Mouse (Mus musculus) neural tube, embryonic 11.5 days (tissue): ENCODE results near the gene Gm21863. TPM values are rescaled to one million over a fixed set of nuclear protein-coding genes. Genes with fewer than 3 reads are reported as not detected.
"Not testable (repeated sequence)": the region's sequence is repeated elsewhere in the genome, so short reads cannot be mapped to it uniquely, and the experiment has no call there.

Experiments used
- ATAC-seq: fragments of 200-750 bp; cut with Nextera tagmentation; 2 replicates; pipeline ENCODE4 v1.8.0; 2017; ENCODE audit warnings: moderate number of reproducible peaks, mild to moderate bottlenecking, moderate TSS enrichment, moderate library complexity; ENCODE audit not compliant: insufficient read depth, low FRiP score, low TSS enrichment
- DNase-seq: peaks from one replicate; pipeline ENCODE4 v3.0.0-alpha.2; 2015; ENCODE audit warnings: low spot score
- H3K27ac ChIP-seq: fragments of 300-500 bp; sonication (generic); 2 replicates; pipeline ENCODE4 v1.5.1; 2014; ENCODE audit warnings: low read depth, mild to moderate bottlenecking, low read length
- H3K27me3 ChIP-seq: fragments of 300-500 bp; sonication (generic); 2 replicates; pipeline ENCODE4 v1.6.1; 2014; ENCODE audit warnings: mild to moderate bottlenecking, low read length, mixed read lengths; ENCODE audit not compliant: control insufficient read depth, insufficient read depth
- H3K36me3 ChIP-seq: fragments of 300-500 bp; sonication (generic); 2 replicates; pipeline ENCODE4 v1.6.1; 2014; ENCODE audit warnings: mild to moderate bottlenecking, low read length, moderate library complexity, mixed read lengths; ENCODE audit not compliant: control insufficient read depth, insufficient read depth
- H3K4me1 ChIP-seq: fragments of 300-500 bp; sonication (generic); 2 replicates; pipeline ENCODE4 v1.6.1; 2014; ENCODE audit warnings: low read length, mixed read lengths; ENCODE audit not compliant: control insufficient read depth, insufficient read depth
- H3K4me2 ChIP-seq: fragments of 300-500 bp; sonication (generic); 2 replicates; pipeline ENCODE4 v1.6.1; 2014; ENCODE audit warnings: low read depth, mild to moderate bottlenecking, moderate library complexity
- H3K4me3 ChIP-seq: fragments of 300-500 bp; sonication (generic); 2 replicates; pipeline ENCODE4 v1.5.1; 2014; ENCODE audit warnings: low read depth, low read length
- H3K9ac ChIP-seq: fragments of 300-500 bp; sonication (generic); 2 replicates; pipeline ENCODE4 v1.6.1; 2014; ENCODE audit warnings: mild to moderate bottlenecking, low read length
- H3K9me3 ChIP-seq: fragments of 300-500 bp; sonication (generic); 2 replicates; pipeline ENCODE4 v1.6.1; 2016; ENCODE audit warnings: low read length; ENCODE audit not compliant: control insufficient read depth
- WGBS: fragments of 180-500 bp; shearing (Covaris S2); extraction: QIAGEN DNeasy Blood & Tissue Kit; methylation state at CpG from one replicate; pipeline ENCODE4 v1.1.7; 2014; 5-methylcytosine and 5-hydroxymethylcytosine counted together
- polyA plus RNA-seq: library from polyadenylated mRNA; unstranded; fragments of >200 nt; fragmentation: Nextera tagmentation; extraction: Ambion mirVana; gene quantifications from 2 replicates; pipeline ENCODE4 v1.2.1, GENCODE M21; 2014

Gm21863 gene
- not detected in 2 replicates for polyA plus RNA-seq

DNA sequence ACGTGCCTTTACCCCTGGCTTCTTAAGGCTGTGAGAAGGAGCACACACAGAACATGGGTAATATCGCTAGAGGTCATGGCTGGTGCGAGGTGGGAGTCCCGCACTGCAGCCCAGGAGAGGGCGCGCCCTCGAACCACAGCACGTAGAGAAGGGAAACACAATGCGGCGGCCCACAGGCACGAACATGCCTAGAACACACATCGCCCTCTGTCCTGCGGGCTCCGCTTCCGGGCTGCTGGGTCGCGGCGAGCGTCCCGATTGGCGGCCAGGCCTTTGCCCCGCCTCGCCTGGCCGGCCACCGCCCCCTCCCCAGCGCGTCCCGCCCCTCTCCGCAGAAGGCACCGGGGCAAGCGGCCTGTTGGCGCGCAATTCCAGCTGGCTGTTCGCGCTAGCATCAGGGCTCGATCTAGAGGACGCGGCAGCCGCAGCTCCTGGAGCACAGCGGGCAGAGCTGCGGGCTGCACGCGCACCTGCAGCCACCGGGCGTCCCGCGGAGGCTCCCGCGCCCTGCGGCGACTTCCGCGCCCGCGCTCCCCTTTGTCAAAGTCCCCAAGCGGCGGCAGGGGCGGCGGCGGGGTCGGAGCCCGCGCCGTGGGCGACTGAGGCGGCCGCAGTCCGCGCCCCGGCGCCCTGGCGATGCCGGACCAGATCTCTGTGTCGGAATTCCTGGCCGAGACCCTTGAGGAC, at the start of gene Gm21863:
Gene Gm21863, plus strand, starts transcription at position 637 of the 687 bp plus-strand sequence.
- H3K4me3 ChIP-seq, H3K4me2 ChIP-seq, DNase-seq, H3K27ac ChIP-seq, H3K36me3 ChIP-seq, H3K9me3 ChIP-seq, H3K27me3 ChIP-seq, H3K9ac ChIP-seq, H3K4me1 ChIP-seq: not testable (repeated sequence)
- peak; percentile 79; the same call in 1 of the 2 replicates for ATAC-seq
- 15% methylated on average over 41 of the region's 75 CpGs for WGBS

DNA sequence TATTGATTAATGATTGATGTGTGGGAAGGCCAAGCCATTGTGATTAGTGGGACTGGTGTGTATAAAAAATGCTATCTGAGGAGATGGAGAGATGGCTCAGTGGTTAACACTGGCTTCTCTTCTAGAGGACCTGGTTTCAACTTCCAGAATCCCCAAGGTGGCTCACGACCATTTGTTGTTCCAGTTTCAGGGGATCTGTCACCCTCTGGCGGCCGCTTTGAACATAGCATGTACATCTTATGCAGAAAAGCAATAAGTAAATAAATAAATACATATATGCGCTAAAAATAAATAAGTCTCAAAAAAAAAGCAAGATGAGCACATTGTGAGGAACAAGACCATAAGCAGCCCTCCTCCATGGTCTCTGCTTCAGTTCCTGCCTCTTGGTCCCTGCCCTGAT, 26.3 kb upstream of the Gm21863 start:
- not testable (repeated sequence) for H3K4me2 ChIP-seq, H3K36me3 ChIP-seq, ATAC-seq, H3K27me3 ChIP-seq, H3K4me1 ChIP-seq, DNase-seq, H3K27ac ChIP-seq, H3K9me3 ChIP-seq, H3K9ac ChIP-seq, H3K4me3 ChIP-seq
- WGBS = 28% methylated on average over 4 of the region's 4 CpGs
